Mouse (Mus musculus) mouse embryonic stem cell (cell line): ENCODE measurements at regions not wholly inside any gene's neighbourhood (a gene's known extent, or its start where the extent isn't known, plus 50 kb on each side); places are given as distances from the start of the nearest gene placed in this dataset.

Experiments used
- in situ Hi-C, 2 experiments: fragments of 300-500 bp; cut with MboI; formaldehyde crosslinking; loops; 1 replicate in 1 of 2; 3 replicates in 1 of 2; pipeline ENCODE4 v1.14.3; 2019 to 2020; ENCODE audit warnings: low sequenced_read_pairs in 2 of 2, low pct_unique_long_range_greater_than_20kb in 1 of 2, mixed read lengths in 1 of 2; ENCODE audit not compliant: unreplicated experiment in 1 of 2

GRCm38 (mm10) chr6:97741427-97741826, 65.4 kb upstream of the Mitf start:
- in situ Hi-C loops, result loop anchor here (25.0 kb wide), 2 partner anchors 204 to 479 kb away; partner anchors contain the start of gene Lmod3 (in 1 of the 2)

GRCm38 (mm10) chr6:97740851-97741201, 66.0 kb upstream of the Mitf start:
- in situ Hi-C loops, result loop anchor here (25.0 kb wide), 2 partner anchors 204 to 479 kb away; partner anchors contain the start of gene Lmod3 (in 1 of the 2)

- in situ Hi-C loops, result loop anchor here (25.0 kb wide), 2 partner anchors 203 to 478 kb away; partner anchors contain the start of gene Lmod3 (in 1 of the 2)
Observed at GRCm38 (mm10) chr6:97740107-97740850, 66.6 kb upstream of the Mitf start.

GRCm38 (mm10) chr6:97738846-97739245, 68.0 kb upstream of the Mitf start:
- in situ Hi-C loops, result loop anchor here (10.0 to 25.0 kb wide), 4 partner anchors 202 to 484 kb away; partner anchors contain the start of gene Lmod3 (in 2 of the 2)

GRCm38 (mm10) chr6:97730835-97731234, 76.0 kb upstream of the Mitf start:
- in situ Hi-C loops, result loop anchor here (10.0 to 25.0 kb wide), 4 partner anchors 194 to 476 kb away; partner anchors contain the start of gene Lmod3 (in 2 of the 2)

- in situ Hi-C loops, result loop anchor here in 1 of 2 experiments (10.0 kb wide), 1 partner anchor 304 kb away; no protein-coding TSS in a partner anchor
Observed at GRCm38 (mm10) chr6:97718184-97718910, 88.5 kb upstream of the Mitf start.

- in situ Hi-C loops, result no loop called here
Observed at GRCm38 (mm10) chr6:97707401-97707800, 90.1 kb upstream of the Frmd4b start.

- in situ Hi-C loops, result no loop called here
Observed at GRCm38 (mm10) chr6:97704361-97704760, 87.0 kb upstream of the Frmd4b start.

- in situ Hi-C loops, result no loop called here
Observed at GRCm38 (mm10) chr6:97699752-97700098, 82.4 kb upstream of the Frmd4b start.

GRCm38 (mm10) chr6:97699054-97699751, 81.9 kb upstream of the Frmd4b start:
- in situ Hi-C loops, result no loop called here

- in situ Hi-C loops, result no loop called here
Observed at GRCm38 (mm10) chr6:97693281-97693680, 75.9 kb upstream of the Frmd4b start.

GRCm38 (mm10) chr6:97691136-97691535, 73.8 kb upstream of the Frmd4b start:
- in situ Hi-C loops, result no loop called here

- in situ Hi-C loops, result no loop called here
Observed at GRCm38 (mm10) chr6:97684335-97684734, 67.0 kb upstream of the Frmd4b start.

GRCm38 (mm10) chr6:97682213-97682612, 64.9 kb upstream of the Frmd4b start:
- in situ Hi-C loops, result no loop called here

GRCm38 (mm10) chr6:97675181-97675756, 57.9 kb upstream of the Frmd4b start:
- in situ Hi-C loops, result no loop called here

- in situ Hi-C loops, result no loop called here
Observed at GRCm38 (mm10) chr6:97666818-97667629, 49.7 kb upstream of the Frmd4b start.
